Mouse (Mus musculus) gastrocnemius, postnatal 25 days (tissue): Measurements from ENCODE around the gene Myh3. TPM values are rescaled to one million over a fixed set of nuclear protein-coding genes. Genes with fewer than 3 reads are reported as not detected.
"Not testable (repeated sequence)": the region's sequence is repeated elsewhere in the genome, so short reads cannot be mapped to it uniquely, and the experiment has no call there.

Experiments used
- DNase-seq: peaks from one replicate; pipeline ENCODE4 v3.0.0; 2022
- total RNA-seq, 2 experiments: library from RNA; stranded (reverse); gene quantifications; 1 replicate in 1 of 2; 2 replicates in 1 of 2; pipeline ENCODE4 v1.2.3; 2021

Gene Myh3
- total RNA-seq, 2 experiments from 2014 or later = 11.9 to 13.1 TPM

DNA sequence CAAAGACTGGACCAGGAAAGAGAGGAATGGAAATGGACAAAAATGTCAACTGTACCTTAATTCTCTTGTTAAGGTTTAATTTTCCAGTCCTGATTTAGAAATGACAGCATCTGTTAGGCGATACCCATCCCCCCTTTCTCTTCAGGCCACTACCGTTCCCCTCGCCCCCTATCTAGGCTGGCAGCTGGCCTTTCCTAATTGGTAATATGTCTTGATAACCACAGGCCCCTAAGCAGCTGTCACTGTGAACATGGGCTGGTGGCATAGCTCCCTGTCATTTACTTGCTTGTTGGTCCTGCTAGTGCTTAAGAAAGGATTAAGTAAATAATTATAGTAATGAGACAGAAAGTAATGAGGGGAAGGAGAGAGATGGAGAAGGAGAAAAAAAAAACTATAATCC, 665 bp upstream of the Myh3 start:
- no peak for DNase-seq

DNA sequence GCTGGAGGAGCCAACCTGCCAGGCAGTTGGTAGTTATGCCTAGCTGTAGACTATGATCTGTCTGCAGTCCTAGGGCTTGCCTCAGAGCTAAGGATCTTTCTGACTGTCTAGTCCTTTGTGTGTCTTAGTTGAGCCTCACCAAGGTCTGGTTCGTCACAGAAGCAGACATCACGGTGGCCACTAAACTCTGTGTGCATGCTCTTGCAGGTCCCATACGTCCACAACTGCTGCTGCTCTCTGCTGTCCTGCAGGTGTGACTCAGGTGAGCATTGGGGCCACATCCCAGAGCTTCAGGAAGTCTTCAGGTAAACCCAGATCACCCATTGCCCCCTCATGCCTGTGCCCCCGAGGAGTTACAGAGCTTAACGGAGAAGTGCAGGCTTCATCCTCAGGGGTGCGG, 788 bp downstream of the Myh3 start:
- no peak for DNase-seq

DNA sequence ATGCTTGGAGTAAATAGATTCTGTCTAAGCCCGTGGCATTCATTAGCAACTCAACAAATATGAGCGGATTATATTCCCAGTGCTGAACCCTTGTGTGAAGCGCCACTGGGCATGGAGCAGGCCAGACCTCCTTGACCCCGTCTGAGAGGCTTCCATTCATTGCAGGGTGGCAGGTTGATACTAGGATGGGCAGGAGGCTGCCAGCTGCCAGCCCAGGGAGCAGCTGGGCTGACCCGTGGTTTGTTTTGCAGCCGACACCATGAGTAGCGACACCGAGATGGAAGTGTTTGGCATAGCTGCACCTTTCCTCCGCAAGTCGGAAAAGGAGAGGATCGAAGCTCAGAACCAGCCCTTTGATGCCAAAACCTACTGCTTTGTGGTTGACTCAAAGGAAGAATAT, 1.6 kb downstream of the Myh3 start:
- no peak for DNase-seq

DNA sequence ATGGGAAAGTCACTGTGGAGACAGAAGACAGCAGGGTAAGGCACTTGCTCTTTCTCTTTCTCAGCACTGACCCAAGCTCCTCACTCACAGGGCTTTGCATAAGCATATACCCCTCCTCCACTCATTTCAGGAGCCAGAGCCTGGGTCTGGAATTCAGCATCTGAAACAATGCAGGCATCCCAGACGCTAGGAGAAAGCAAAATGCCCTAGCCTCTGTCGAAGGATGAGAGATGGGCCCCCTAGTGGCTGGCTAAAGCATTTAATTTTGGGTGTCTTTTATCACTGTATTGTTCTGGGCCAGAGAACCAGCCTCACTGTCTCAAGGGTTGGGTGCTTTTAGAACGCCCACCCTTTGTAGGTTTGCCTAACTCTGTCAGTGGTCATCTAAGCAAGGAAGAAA, 2.1 kb downstream of the Myh3 start:
- DNase-seq = no peak

DNA sequence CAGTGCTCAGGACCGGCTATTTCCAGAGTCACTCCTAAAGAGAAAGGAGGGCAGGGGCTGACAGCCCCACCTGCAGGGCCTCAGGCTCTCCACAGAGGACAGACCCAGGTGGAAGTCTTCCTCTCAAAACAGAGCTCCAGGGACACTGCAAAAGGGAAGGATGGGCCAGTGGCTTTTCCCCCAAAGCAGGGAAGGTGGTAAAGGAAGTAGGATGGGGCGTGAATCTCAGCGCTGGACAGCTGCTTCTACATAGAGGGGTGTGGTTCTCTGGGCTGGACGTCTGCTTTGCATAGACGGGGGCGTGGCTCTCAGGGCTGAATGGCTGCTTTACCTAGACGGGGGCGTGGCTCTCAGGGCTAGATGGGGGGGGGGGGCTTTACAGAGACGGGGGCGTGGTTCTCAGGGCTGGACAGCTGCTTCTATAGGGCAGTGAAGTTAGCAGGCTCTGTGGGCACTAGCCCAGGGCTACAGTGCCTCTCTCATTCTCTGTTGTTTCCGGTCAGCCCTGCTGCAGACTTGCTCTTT, 3.1 kb downstream of the Myh3 start:
- peak; percentile 25 for DNase-seq

DNA sequence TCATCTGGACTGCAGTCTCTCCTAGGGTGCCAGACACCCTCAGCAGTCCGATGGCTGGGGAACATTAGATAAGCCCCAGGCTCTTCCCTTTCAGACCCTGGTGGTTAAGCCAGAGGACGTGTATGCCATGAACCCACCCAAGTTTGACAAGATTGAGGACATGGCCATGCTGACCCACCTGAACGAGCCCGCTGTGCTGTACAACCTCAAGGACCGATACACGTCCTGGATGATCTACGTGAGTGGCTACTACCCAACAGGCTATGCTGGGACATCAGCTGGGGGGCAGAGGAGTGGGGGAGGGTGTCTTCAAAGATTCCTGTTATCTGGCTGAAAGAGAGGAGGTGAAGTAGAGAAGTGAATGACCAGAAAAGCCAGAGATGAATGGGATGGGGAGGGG, 4.1 kb downstream of the Myh3 start:
- DNase-seq = no peak

DNA sequence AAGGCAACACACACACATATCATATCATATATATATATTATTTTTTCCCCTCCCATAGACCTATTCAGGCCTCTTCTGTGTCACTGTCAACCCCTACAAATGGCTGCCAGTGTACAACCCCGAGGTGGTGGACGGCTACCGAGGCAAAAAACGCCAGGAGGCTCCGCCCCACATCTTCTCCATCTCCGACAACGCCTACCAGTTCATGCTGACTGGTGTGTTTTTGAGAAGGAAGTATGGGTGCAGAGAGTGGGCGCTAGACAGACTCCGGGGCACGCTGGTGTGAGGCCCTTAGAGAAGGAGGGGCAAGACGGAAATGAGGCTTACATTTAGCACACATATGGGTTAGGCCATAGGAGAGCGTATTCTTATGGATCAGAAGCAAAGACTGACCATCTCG, 4.7 kb downstream of the Myh3 start:
- DNase-seq = no peak

DNA sequence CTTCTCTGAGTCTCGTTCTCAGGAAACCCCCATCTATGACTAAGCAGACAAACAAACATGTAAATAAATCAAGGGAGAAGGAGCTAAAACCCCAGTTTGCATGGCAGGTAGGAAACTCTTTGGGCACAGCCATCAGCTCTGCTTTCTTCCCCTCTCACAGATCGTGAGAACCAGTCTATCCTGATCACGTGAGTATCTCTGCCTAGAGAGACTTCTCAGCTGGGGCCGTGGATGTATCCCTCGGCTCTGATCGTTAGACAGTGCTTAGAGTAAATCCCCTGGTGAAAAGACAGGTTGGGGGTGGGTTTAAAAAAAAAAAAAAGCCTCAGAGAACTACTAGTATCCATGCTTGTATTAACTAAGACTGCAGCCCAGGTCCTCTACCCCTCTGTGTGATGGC, 5.1 kb downstream of the Myh3 start:
- no peak for DNase-seq

DNA sequence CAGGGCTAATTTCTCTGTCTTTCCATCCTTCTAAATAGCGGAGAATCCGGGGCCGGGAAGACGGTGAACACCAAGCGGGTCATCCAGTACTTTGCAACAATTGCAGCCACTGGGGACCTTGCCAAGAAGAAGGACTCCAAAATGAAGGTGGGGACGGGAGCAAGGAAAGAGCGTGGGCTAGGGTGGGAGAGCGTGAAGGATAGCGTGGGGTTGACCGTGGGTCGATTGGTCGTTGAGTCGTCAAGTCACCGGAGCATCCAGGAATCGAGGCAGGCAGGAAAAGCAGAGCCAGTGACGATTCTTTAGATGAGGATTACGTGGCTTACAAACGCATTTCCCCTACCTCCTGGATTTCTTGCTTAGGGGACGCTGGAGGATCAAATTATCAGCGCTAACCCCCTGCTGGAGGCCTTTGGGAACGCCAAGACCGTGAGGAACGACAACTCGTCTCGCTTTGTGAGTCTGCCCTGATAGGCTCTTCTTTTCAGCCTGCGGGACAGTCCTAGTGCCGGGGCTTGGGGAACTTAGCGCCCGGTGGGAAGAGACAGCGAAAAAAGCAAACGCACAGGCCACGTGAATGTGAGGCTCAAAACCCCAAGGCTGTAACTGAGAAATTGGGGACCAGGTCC, 5.7 kb downstream of the Myh3 start:
- DNase-seq = no peak

DNA sequence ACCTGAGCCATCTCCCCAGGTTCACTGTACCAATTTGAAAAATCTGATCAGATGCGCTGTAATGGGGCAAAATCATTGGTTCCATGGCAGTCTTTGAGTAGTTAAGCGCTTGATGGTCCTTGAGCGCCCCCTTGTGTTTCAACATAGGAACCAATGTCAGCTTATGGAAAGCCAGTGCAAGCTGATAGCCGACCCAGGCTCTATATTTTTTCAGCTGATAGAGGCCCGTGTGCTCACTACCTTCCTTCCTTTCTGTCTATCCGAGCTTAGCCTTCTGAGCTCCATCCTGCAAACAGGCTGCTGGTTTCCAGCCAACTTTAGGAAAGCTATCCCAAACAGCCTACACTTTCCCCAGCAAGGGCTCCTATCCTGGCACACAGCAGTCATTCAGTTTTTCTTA, 7.4 kb downstream of the Myh3 start:
- no peak for DNase-seq

DNA sequence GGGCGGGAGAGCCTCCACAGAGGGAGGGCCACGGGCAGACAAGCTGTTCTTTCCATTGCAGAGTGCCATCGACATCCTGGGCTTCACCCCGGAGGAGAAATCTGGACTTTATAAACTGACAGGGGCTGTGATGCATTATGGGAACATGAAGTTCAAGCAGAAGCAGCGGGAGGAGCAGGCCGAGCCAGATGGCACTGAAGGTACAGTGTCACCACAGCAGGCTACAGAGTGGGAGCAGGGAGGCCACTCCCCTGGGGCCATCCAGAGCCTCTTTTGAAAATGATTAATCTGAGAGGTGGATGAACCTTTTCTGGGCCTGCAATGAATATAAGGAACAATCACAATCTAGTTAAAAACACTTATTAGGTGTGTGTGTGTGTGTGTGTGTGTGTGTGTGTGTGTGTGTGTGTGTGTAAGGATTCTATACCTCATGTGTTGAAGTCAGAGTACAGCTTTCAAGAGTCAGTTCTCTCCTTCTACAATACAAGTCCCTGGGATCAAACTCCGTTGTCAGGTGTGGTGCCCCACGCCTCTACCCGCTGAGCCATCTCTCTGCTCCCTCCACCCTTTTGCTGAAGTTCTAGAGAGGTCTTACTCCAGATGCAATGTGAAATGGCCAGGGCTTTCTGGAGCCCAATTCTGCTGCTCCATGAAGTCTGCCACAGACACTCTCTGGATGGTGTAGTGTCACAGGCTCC, 8.5 kb downstream of the Myh3 start:
- DNase-seq = no peak

DNA sequence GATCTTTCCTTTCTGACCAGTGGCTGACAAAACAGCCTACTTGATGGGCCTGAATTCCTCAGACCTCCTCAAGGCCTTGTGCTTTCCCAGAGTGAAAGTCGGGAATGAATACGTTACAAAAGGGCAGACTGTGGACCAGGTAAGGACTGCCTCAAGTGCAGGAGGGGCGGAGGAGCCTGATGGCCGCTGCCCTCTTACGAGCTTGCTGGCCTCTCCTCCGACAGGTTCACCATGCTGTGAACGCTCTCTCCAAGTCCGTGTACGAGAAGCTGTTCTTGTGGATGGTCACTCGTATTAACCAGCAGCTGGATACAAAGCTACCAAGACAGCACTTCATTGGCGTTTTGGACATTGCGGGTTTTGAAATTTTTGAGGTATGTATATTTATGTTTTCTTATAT, 9.1 kb downstream of the Myh3 start:
- no peak for DNase-seq

DNA sequence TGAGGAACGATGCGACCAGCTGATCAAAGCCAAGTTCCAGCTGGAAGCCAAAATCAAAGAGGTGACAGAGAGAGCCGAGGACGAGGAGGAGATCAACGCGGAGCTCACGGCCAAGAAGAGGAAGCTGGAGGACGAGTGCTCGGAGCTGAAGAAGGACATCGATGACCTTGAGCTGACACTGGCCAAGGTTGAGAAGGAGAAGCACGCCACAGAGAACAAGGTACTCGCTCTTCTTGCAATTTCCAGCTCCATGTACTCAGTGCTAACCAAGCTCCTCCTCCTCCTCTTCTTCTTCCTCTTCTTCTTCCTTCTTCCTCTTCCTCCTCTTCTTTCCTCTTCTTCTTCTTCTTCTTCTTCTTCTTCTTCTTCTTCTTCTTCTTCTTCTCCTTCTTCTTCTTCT, 14.3 kb downstream of the Myh3 start:
- not testable (repeated sequence) for DNase-seq

DNA sequence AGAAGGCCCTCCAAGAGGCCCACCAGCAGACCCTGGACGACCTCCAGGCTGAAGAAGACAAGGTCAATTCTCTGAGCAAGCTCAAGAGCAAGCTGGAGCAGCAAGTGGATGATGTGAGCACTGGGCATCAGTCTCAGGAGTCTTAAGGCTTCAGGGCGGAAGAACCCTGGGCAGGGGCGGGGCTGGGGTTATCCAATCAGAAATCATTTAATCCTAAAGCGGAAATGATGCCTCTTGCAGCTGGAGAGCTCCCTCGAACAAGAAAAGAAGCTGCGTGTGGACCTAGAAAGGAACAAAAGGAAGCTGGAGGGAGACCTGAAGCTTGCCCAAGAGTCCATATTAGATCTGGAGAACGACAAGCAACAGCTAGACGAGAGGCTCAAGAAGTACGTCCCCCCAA, 15.1 kb downstream of the Myh3 start:
- no peak for DNase-seq

DNA sequence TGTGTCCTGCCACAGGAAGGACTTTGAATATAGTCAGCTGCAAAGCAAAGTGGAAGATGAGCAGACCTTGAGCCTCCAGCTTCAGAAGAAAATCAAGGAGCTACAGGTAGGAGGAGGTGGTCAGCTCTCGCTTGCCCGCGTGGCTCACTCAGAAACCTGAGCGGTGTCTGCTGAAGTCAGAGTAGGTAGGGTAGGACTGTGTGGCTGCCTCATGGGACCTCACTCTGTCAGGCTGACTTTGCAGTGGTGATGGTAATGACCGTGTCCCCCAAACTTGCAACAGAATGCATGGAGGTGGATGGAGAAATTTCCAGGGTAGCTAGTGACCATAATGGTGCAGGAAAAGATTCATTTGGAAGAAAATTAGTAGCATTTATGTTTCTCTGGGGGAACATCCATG, 15.6 kb downstream of the Myh3 start:
- no peak for DNase-seq

DNA sequence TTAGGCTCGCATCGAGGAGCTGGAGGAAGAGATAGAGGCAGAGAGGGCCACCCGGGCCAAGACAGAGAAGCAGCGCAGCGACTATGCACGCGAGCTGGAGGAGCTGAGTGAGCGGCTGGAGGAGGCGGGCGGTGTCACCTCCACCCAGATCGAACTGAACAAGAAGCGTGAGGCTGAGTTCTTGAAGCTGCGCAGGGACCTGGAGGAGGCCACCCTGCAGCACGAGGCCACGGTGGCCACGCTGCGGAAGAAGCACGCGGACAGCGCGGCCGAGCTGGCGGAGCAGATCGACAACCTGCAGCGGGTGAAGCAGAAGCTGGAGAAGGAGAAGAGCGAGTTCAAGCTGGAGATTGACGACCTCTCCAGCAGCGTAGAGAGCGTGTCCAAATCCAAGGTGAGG, 16.4 kb downstream of the Myh3 start:
- DNase-seq = no peak

DNA sequence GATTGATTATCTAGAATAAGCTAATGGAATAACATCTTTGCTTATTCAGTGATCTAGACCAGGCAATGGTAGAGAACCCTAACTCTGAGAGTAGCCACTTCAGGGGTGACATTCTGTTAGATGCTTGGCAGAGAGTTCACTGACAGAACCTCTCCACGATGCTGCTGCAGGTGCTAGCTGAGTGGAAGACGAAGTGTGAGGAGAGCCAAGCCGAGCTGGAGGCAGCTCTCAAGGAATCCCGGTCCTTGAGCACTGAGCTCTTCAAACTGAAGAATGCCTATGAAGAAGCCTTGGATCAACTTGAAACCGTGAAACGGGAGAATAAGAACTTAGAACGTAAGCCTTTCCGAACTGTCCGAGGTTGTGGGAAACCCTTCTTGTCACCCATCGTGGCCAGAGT, 19.6 kb downstream of the Myh3 start:
- no peak for DNase-seq

DNA sequence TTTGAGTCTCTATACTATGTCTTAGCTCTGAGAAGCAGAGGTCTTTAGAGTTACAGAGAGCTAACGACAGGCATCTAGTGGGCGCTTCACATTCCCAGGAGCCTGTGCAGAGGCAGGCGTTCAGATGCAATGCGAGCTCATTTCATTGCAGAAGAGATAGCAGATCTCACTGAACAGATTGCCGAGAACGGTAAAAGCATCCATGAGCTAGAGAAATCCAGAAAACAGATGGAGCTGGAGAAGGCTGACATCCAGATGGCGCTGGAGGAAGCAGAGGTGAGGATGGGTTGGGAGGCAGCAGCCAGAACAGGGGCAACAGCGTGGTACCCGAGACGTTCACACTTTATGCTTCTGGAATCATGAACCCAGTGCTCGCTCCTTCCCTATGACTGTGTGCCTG, 20.3 kb downstream of the Myh3 start:
- DNase-seq = no peak

DNA sequence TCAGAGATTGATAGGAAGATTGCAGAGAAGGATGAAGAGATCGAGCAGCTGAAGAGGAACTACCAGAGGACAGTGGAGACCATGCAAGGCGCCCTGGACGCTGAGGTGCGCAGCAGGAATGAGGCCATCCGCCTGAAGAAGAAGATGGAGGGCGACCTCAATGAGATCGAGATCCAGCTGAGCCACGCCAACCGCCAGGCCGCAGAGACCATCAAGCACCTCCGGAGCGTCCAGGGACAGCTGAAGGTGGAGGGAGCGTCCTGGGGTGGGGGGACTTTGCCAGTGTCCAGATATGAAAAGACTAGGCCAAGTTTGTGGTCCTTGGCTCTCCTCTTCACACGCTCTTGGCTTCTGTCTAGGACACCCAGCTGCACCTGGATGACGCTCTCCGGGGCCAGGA, 21.1 kb downstream of the Myh3 start:
- DNase-seq = no peak

DNA sequence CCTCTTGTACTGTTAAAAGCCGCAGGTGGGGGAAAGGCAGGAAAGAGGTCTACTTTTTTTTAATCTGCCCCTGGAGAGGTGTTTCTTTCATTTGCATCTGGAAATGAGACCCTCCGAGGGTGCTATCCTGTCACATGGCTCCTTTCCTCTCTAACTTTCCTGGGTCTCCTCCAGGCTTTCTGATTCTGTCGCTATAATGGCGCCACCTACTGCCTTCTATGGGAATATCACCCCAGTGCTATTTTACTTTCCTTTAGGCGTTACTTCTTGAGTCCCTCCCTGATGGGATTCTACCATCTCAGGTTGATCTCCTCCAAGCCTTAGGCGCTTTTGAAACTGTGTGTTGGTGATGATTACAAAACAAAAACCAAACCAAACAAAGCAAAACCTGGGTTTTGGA, 22.1 kb downstream of the Myh3 start:
- DNase-seq = peak; percentile 5

DNA sequence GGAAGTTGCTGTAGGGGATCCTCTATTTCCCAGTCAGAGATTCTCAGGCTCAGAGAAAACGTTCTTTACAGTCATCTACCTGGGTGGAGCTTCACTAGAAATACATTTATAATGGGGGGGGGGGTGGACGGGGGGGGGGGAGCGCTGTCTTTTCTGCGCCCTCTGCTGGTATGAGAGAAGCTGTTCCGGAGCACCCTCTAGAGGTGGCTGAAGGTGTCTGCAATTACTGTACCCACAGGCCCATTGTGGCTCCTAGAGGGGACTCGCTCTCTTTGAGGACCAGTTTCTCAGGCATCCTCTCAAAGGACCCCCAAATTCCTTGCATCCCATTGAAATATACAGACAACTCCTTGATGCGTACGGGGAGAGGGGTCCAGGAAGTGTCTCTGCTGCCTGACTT, 23.6 kb downstream of the Myh3 start:
- no peak for DNase-seq

DNA sequence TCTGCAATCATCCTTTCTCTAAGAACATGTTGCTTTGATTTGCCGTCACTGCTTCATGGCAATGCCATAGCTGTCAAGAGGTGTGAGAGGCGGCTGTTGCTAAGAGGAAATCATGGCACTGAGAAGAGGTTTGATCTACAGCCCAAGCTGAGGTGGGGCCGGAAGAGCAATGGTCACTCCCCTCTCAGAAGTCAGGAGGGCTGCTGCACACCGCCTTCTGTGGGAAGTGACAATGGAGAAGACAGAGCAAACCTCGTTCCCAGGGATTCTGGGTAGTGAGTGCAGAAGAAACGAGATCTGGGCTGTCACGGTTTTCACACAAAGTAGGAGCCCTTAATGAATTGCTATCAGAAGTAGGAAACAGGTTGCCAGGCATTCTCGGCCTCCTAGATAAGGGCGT, 25.2 kb downstream of the Myh3 start:
- DNase-seq = no peak

DNA sequence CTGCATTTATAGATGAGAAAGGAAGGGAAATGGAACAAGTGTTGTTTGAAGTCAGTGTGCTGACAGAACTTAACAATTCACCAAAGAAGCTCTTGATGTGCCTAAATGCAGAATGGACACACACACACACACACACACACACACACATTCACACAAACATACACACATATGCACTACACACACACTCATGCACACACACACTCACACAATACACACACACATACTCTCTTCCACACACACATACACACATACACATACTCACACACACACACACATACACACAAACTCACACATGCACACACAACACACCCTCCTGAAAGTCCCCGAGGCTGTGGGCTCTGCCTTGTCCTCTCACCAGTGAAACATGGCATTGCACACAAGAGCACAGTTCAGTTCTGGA, 26.1 kb downstream of the Myh3 start:
- no peak for DNase-seq

DNA sequence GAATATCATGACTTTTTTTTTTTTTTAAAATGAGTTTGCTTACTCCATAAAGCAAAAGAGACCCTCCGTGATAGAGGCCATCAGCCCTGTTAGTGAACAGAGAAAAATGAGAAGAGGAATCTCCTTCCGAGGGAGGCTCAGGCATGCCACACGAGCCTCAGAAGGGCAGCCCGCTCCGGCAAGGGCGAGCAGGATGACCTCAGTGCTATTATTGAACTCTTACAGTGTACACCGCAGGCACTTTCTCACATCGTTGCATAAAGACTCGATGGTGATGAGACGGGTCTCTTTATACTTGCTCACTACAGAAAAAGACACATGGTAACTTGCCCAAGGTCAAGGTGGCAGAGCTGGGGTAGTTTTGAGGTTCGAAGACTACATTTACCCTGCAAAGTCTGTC, 26.6 kb downstream of the Myh3 start:
- peak; percentile 64 for DNase-seq
